Mouse (Mus musculus): ENCODE results near the gene Fam184b. TPM values are rescaled to one million over a fixed set of nuclear protein-coding genes. Genes with fewer than 3 reads are reported as not detected.

The Fam184b gene
- total RNA-seq, 2 experiments from 2014 or later, result 13.0 to 14.3 TPM

DNA sequence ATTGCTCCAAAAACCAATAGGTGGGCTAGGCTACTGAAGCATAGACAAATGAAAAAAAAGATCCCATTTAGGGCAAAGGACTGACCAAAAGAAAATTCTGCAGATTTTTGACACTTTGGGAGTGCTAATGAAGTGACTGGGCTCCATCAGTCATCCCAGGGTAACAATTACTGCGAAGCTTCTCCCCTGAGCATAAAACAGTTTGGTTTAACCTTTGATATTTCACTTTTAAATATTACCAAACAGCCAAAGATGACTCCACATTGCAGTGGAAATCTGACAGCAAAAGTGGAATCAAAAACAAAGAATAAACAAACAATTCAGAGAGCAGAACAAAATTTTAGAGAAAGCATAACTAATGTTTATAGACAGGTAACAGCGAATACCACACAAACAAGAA lies 158.3 kb downstream of the Fam184b start:
- intact Hi-C loops (cut with DNase I), result no loop called here
- DNase-seq (ENCODE audit: low spot score in 2 of 2), result no peak

DNA sequence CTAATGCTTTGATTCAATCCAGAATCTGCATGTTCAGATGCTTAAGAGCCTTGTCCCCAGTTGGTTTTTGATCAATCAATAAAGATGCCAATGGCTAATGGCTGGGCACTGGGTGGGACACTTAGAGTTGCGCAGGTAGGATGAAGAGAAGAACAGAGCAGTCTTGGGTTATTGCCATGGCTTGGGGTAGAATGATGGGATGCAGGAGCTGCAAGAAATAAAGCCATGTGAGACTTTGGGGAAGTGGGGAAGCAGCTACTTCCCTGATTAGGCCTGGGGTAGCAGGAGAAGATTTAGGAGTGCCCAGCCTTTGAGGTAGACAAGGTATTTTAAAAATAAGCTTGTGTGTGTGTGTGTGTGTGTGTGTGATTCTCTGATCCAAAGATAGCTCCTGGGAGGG lies 159.3 kb downstream of the Fam184b start:
- intact Hi-C loops (cut with DNase I), result no loop called here
- DNase-seq (ENCODE audit: low spot score in 2 of 2), result no peak

Other genes starting within 250 kb of the Fam184b start
- gene Qdpr, start 189.4 kb downstream of the Fam184b start, total RNA-seq (2021), result 10 to 100 TPM; 86.2 to 87.9 TPM
- under 1 TPM; 0.74 to 0.90 TPM for gene Clrn2, start 185.9 kb downstream of the Fam184b start, total RNA-seq (2021)
- gene Lap3, start 146.2 kb downstream of the Fam184b start, total RNA-seq (2021), result 10 to 100 TPM; 40.0 to 41.9 TPM
- 10 to 100 TPM; 79.0 to 83.9 TPM for gene Med28, start 119.4 kb downstream of the Fam184b start, total RNA-seq (2021)
- gene Ncapg, start 30.3 kb upstream of the Fam184b start, total RNA-seq (2021), result under 1 TPM; 0.61 to 0.77 TPM
- gene Lcorl, start 218.0 kb upstream of the Fam184b start, total RNA-seq (2021), result 10 to 100 TPM; 31.8 to 34.9 TPM